Mouse (Mus musculus): Measurements from ENCODE around the gene Fgf15.
A peak's percentile ranks its signal among the peaks of the same experiment; 100 is the strongest.
"Not testable (repeated sequence)": the region's sequence is repeated elsewhere in the genome, so short reads cannot be mapped to it uniquely, and the experiment has no call there.

The Fgf15 gene

DNA sequence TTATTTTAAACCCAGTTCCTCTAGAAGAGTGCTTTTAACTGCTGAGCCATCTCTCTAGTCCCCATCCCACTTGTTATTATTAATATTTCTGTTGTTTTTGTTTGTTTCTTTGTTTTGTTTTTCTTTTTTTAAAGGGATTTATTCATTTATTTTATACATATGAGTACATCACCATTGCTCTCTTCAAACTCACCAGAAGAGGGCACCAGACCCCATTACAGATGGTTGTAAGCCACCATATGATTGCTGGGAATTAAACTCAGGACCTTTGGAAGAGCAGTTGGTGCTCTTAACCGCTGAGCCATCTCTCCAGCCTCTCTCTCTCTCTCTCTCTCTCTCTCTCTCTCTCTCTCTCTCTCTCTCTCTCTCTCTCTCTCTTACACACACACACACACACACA lies 5.7 kb upstream of the Fgf15 start:
- not testable (repeated sequence) for DNase-seq (ENCODE audit: low read depth, low spot score)

DNA sequence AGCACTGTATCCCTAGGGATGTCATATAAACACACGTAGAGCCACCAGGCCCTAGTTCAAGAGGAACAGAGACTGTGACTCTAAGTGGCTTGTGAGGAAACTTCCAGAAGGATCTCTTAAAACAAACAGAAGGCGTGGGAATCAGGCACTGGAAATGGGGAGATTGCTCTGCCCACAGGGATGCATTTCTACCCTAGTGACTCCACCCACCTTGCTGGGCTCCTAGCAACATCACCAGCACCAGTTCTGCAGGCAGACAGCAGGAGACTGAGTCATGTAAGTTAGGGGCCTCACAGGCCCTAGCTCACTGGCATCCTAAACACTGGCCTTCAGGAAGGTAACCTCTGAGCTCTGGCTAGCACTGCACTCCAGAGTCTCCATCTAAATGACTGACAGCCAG lies 4.5 kb upstream of the Fgf15 start:
- DNase-seq (ENCODE audit: low read depth, low spot score): no peak

DNA sequence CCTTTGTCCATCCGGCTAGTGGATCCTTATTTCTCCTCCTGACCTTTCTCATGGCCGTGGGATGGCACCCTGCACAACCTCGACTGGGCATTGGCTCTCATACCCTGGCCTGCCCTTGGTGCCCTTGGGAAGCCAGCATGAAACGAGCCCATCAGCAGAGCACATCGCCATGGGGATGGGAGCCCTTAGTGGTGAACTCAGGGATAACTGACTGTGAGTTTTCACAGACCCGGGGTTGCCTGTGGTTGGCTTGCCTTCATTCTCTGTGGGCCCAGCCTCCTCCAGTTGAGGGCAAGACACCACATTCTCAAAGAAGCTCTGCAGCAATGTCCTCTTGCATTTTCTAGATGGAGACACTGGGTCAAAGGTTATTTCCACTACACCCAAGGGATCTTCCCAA lies 4.0 kb upstream of the Fgf15 start:
- no peak for DNase-seq (ENCODE audit: low read depth, low spot score)

DNA sequence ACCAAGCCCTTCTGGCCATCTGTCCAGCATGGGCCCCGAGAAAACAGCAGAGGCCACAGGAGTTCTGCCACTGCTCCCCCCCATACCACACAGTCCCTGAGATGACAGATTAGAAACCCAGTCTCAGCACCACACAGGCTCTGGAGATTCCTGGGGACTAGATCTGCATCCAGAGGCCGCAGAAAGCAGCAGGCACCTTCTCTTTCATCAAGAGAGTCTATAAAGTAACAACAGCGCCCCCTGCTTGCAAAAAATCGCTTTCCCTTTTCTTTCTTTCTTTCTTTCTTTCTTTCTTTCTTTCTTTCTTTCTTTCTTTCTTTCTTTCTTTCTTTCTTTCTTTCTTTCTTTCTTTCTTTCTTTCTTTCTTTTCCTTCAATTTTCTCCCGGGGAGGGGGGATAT lies 2.1 kb upstream of the Fgf15 start:
- no peak for DNase-seq (ENCODE audit: low read depth, low spot score)

DNA sequence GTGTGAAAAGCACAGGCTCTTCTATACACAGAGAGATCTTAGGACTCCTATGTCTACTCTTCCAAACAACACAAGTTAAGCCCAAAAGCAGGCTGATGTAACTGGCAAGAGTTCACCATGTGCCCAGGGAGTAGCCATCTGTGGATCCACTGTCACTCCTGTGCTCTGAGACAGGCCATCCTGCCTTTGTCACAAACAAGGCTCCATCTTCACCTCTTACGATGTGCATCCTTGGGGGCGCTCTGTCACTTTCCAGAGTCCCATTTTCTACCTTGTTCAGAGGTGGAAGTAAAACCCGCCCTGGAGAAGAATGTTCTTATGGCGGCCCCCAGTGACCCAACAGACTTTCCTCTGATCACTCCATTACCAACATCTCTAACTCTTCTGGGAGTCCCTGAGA lies 1.6 kb upstream of the Fgf15 start:
- no peak for DNase-seq (ENCODE audit: low read depth, low spot score)

DNA sequence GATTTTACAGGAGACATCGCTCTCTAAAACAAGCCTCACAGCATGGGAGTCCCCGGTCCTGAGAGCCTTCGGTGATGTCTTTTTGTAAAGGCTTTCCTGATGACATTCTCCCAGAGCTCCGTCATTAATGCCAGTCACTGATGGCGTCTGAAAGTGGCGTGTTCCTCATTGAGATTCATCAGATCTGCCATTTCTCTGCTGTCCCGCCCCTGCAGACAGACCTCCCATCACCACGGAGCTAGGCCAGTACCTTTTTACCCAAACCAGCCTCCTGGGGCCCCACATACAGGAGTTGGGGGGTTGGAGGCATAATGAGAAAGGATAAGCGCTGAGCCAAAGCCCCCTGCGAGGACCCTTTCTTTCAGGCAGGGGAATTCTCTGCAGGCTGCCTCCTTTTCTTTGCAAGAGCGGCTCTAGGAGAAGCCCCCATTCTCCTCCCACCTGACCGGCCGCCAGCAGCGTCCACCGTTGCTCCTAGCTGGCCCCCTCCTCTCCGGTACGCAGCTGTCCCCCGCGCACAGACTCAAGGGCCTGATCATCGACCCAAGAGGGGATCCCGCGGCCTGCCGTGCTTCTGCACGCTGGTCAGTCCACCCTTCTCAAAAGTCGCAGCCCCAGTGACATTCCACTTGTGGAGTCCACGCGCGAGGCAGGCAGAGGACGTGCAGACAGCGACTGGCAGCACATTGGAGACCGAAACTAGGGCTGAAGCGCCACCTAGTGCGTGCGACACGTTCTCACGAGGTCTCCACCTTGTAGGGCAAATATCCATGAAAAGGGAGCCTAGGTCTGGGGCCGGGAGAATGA lies 823 bp upstream of the Fgf15 start:
- no peak for DNase-seq (ENCODE audit: low read depth, low spot score)

DNA sequence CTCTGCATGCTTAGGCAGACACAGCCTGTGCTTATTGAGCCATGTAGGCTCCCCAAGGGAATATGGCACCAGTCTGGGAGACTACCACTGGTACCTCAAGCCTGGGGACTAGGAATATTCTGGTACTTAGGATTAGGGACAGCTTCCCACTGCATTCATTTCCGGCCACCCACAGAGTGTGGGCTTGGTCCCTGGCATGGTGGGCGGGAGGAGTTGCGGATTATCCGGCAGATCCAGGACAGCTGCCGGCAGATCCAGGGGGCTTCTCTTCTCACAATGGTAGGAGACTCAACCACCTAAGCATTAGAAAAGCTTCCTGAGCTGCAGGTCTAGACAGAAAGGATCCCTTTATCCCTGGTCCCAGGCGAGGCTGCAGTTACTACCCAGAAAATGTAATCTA lies 2.2 kb downstream of the Fgf15 start:
- DNase-seq (ENCODE audit: low read depth, low spot score): no peak

DNA sequence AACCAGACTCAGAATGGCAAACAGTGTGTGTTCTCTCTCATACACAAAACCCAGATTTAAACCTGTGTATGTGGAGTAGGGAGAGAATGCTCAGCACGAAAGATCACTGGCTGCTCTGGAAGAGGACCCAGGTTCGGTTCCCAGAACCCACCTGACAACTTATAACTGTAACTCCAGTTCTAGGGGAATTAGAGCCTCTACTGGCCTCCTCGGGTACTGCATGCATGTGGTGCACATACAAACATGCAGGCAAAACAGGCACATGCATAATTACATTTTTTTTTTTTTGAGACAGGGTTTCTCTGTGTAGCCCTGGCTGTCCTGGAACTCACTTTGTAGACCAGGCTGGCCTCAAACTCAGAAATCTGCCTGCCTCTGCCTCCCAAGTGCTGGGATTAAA lies 9.2 kb downstream of the Fgf15 start:
- not testable (repeated sequence) for DNase-seq (ENCODE audit: low read depth, low spot score)

DNA sequence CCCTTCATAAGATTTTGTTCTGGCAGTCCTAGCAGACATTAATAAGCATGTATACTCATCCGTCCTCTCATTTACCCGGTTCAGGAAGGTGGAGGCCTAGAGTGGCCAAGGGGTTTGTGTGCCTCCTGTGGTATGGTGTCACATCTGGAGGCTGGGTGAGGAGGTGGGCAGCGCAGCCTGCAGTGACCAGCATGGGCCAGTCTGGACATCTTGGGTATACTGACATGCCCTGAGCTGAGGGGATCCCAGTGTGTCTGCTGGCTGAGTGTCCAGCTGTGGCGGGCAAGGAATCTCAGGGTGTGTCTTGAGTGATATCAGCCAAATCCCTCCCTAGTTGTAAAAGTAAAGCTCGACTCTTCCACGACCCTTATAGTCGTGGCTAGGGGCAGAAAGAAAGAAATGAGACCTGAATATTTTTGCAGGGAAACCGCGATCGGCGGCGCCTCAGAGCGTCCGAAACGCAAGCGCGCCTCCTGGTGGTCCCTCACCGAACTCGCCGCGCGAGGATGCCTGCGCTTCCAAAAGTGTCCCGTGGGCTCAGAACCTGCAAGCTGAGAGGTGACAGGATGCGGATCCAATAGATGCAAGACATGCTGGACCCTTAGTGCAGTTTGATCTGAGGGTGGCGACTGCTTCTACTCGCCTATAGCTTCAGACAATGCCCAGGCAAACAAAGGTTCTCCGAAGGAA lies 10.5 kb downstream of the Fgf15 start:
- DNase-seq (ENCODE audit: low read depth, low spot score): no peak

DNA sequence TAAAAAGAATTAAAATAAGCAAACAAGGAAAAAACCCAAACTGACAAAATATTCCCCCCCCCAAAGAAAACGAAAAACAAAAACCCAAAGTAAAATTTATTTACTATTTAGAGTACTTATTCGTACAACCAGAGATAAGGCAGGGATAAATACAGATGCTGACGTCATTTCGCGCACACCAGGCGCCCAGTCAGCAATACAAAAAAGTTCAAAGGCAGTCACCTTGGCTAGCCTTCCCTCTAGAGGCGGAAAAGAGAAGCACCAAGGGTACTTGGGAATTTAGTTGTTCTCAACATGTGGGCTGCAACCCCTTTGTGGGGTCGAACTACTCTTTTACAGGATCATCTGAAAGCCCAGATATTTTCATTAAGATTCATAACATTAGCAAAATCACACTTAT lies 11.5 kb downstream of the Fgf15 start:
- no peak for DNase-seq (ENCODE audit: low read depth, low spot score)

DNA sequence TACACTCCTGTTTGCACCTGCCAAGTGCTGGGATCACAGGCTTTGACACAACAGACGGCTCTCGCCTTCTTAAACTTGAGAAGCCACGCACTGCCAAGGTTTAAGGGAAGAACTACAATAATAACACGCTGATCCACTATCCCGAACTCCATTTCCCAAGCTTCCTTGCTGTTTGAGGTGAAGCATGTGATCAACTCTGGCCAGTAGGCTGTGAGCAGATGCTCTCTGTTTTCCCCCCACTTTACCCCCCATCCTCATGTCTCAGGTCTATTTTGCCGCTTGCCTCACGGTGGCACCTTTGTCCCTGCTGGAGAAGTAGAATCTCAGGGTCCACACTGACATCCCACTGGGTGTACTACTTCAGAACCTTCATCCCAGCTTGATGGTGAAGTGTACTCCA lies 12.4 kb downstream of the Fgf15 start:
- no peak for DNase-seq (ENCODE audit: low read depth, low spot score)

DNA sequence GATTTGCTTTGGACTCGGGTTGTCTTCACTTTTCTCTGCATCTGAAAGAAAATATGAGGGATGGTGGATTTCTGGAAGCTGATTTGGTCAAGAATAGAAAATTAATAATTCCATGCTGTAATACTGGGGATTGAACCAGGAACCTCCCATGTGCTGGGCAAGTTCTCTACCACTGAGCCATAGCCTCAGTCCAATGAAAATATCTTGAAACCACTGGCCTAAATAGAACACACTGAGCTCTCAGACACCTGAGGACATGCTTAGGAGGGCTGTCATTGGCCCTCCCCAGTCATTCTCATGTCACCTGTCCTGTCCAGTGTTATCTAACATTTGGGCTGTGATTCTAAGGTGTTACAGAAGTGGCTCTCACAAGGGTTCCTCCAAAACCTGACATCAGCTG lies 14.8 kb downstream of the Fgf15 start:
- no peak for DNase-seq (ENCODE audit: low read depth, low spot score)

DNA sequence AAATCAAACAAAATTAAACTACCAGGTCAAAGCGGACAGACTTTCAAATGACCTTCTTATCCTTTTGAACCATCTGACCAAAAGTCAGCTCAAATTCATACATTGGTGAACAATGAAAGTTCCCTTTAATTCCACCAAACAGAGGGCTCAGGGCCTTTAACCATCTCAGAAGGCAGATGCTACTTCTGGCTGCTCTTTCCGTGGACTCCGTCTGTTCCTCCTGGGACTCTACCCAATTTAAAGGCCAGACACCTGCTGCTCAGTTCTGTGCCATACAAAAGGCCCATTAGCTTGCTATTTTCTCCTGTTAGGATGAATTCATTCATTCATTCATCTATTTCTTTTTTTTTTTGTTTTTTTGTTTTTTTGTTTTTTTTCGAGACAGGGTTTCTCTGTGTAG lies 16.6 kb downstream of the Fgf15 start:
- no peak for DNase-seq (ENCODE audit: low read depth, low spot score)

DNA sequence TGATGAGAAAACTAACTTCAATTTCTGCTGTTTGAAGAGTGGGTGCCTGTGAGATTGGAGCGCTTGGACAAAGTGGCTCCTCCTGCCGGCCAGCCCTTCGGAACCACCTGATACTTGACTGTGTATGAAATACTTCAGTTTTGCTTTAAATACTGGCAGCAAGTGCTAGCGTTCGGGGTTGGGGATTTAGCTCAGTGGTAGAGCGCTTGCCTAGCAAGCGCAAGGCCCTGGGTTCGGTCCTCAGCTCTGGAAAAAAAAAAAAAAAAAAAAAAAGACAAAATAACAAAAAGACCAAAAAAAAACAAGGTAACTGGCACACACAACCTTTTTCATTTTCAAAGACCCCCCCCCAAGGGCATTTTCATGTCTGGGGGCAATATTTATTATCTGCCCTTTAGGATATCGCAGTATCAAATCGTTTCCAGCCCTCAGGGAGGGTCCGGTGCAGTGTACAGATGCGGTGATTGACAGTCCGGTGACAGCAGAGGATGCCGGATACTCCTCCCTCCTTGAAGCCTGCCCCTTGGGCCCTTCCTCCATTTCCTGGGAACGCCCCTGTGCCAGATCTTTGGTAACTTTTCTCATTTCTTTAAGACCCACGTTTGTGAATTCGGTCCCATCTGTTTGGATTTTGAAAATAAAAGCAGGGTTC lies 18.1 kb downstream of the Fgf15 start:
- DNase-seq (ENCODE audit: low read depth, low spot score): no peak

DNA sequence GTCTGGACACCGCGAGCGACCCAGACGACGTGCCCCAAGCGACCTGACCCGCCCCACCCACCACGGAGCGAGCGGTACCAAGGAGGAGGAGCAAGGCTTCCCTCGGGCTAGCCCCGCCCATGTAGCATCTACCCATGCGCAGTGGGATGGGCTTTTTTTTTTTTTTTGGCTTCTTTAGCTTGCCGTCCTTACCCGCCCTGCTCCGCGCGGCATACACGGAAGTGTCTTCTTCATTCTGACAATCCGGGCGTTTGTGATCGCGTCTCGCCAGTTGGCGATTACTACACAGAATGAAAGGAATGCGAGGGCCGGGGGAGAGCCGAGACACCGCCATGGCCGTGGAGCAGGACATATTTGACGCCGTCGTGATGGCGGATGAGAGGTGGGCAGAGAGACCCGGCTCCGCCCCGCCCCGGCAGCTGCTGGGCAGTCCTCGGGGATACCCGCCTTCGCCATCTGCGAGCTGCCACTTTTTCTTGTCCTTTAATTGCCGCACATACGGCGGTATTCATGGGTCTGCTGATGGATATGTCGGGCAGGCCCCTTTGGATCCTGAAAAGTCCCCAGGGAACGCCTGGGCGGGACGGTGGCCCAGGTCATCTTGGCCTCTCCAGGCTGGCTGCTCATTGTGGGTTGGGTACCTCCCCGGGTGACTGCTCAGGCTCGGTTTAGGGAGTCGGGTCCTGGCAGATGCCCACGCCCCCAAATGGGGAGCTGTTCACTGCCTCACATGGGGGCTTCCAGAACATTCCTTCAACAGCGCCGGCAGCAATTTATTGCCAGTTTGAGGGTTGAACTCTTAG lies 18.8 kb downstream of the Fgf15 start, which contains the start of gene LTO1:
TSS of gene LTO1 (plus strand) at position 153 of the 803 bp plus-strand sequence.
- DNase-seq (ENCODE audit: low read depth, low spot score): peak; percentile 83

DNA sequence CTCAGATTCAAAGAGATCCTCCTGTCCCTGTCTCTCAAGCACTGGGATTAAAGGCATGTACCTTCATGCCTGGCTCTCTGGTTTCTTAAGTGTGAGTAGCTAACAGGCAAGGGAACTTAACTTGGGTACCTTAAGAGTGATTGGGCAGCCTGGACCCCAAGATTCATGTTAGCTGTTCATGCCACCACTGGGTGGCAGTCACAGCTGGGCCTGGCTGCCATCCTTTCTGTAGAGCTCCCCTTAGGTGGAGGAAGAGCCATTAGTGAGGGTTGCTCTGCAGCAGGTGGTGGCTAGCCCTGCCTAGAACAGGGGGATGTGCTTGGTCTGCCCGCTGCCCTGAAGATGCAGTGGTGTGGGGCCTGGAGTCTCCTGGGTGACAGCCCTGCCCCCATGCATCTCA lies 22.5 kb downstream of the Fgf15 start:
- no peak for DNase-seq (ENCODE audit: low read depth, low spot score)

DNA sequence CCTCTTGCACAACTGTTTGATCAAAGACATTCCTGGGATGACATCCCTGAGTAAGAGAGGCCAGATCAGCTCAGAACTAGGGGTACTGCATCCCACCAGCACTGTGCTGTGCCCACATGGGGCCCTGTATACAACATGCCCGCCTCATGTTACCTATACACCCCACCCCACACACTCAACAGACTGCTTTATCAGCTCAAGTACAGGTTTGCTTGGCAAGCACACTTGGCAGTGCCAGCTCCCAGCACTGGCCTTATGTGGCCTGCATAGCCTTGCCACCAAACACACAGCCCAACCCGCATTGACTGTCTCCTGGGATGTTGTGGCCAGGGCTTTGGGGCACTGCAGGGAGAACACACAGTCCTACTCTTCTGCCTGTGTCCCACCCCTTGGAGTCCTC lies 31.3 kb downstream of the Fgf15 start:
- no peak for DNase-seq (ENCODE audit: low read depth, low spot score)

DNA sequence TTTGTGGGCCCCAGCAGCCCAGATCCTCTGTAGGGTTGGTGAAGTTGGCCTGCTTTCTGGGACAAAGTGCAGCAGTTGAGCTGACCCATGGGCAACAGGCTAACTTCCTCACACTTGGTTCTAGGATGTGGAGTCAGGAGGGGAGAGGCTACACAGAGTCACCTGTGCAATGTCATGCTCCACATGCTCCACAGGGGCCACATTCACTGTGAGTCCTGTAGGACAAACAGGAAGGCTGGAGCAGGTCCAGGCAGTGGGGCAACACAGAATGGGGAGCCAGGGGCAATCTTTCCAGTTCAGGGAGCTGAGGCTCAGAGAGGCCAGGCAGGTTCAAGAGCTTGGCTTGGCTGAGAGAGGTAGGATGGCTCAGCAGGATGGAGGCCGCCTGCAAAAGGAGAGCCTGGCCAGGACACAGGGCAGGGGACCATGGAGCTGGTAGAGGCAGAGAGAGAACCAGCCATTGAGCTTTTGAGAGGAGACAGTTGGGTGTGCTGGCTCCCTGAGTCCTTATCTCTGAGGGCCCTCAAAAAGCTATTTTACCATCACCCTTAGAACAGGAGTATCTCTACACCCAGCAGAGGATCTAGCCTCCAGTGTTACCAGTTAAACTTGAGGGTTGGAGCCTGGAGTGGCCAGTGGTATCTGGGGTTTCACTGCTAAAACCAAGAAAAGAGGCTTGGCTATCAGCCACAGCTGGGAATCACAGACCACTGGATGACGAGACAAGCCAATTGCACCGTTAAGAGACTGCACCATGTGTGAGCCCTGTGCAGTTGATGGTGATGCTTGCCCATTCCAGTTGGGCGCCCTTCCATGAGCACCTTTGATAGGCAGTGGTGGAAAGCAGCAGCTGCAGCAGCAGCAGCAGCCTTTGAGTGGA lies 31.9 kb downstream of the Fgf15 start:
- DNase-seq (ENCODE audit: low read depth, low spot score): no peak

DNA sequence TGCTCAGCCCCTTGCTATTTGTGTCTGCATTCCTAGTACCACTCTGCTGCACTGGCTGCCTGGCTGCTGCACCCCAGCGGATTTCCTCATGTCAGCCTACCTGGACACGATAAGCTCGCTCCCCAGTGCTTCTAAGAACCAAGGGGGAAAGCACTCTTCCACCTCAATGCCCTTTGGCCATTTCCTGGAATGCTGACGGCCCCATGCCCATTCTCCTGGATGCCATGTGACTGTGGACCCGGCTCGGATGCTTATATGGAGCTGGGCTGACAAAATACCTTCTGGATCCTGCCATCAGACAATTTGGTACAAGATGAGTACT lies 32.5 kb downstream of the Fgf15 start:
- DNase-seq (ENCODE audit: low read depth, low spot score): no peak

DNA sequence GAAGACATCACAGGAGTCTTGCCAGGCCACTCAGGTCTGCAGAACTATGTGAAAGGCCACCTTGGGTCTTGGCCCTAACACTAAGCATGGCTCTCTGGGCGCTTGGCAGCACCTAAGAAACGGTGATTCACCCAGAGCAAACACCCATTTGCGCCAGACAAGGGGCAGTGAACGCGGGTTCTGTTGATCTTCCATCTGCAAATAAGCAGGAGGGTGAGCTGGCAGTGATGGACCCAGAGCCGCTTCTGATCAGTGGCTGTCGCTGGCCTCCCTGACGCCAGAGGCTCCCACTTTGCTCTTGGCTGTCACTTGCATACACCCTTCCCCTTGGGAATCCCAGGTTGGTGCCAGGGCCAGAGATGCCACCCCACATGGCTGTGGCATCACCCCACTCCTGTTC lies 33.2 kb downstream of the Fgf15 start:
- DNase-seq (ENCODE audit: low read depth, low spot score): no peak

DNA sequence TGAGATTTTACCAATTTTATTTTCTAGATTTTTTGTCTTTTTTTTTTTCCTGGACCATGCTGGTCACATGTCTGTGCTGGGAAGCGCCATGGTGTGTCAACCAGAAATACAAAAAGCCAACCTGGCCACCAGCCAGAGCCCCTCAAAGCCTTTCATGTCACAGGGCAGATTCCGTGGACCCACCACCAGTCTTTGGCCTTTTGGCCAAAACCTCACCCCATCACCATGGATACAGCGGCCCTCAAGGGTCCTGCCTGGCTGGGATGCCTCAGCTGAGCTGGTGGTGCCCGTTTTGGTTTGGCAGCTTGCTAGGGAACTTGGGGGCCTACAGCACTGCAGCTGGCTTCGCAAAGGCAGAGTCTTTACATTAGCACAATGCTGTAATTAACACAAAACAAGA lies 33.6 kb downstream of the Fgf15 start:
- no peak for DNase-seq (ENCODE audit: low read depth, low spot score)
